Mouse (Mus musculus) erythroblast, embryonic 14.5 days (primary cell): Measurements from ENCODE around the gene Ccl22. TPM values are rescaled to one million over a fixed set of nuclear protein-coding genes. Genes with fewer than 3 reads are reported as not detected.
A peak's percentile ranks its signal among the peaks of the same experiment; 100 is the strongest.

Experiments
- H3K27me3 ChIP-seq: 2 replicates; pipeline ENCODE4 v1.6.1; 2012; ENCODE audit warnings: inconsistent platforms; ENCODE audit not compliant: control insufficient read depth
- H3K36me3 ChIP-seq: 2 replicates; pipeline ENCODE4 v1.6.1; 2012; ENCODE audit warnings: mild to moderate bottlenecking, inconsistent platforms; ENCODE audit not compliant: control insufficient read depth
- H3K4me1 ChIP-seq: 2 replicates; pipeline ENCODE4 v1.6.1; 2012; ENCODE audit warnings: inconsistent platforms; ENCODE audit not compliant: control insufficient read depth
- H3K4me3 ChIP-seq: replicated peaks from 2 replicates; pipeline ENCODE3; 2012; ENCODE audit warnings: moderate library complexity, mild to moderate bottlenecking, inconsistent platforms
- H3K9me3 ChIP-seq: 2 replicates; pipeline ENCODE4 v1.6.1; 2012; ENCODE audit warnings: low read length, inconsistent platforms, mixed read lengths; ENCODE audit not compliant: control insufficient read depth
- GATA1 ChIP-seq: IDR thresholded peaks from 2 replicates; pipeline ENCODE4 v1.6.1; 2012; ENCODE audit warnings: low read length, inconsistent platforms, mixed read lengths
- TAL1 ChIP-seq: IDR thresholded peaks from 3 replicates; pipeline ENCODE4 v1.6.1; 2012; ENCODE audit warnings: low read length, inconsistent platforms, mixed read lengths
- polyA plus RNA-seq: library from polyadenylated mRNA; stranded (reverse); fragments of >175 nt; gene quantifications from 2 replicates; pipeline ENCODE4 v1.2.3, GENCODE M21; 2012

The Ccl22 gene
- polyA plus RNA-seq, 1 experiment, result 0.09 TPM

DNA sequence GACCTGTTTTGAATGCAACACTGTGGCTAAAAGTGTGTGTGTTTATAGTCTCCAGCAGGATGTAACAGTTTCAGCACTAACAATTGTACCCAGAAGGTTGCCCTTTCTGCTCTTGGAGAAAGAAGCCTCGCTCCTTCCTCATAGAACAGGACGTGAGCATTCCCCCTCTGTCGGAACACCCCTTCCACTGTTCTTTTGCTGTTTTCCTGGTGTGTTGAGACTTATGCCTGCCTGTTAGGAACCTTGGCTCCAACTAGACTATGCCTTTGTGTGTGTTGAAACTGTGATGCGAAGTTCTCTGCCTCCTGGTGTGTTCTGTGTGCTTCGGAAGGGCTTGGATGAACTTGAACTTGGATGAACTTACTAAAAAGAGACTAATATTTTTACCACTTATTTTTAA lies 19.4 kb upstream of the Ccl22 start:
- peaks cover 26% of the 10 kb centered on the region for H3K27me3 ChIP-seq
- no peaks in the 10 kb centered on the region; the same call in 1 of the 2 replicates for H3K36me3 ChIP-seq
- H3K9me3 ChIP-seq, result peaks cover 5% of the 10 kb centered on the region
- no peak overlapping the region for H3K4me3 ChIP-seq
- H3K4me1 ChIP-seq, result peaks cover 33% of the 10 kb centered on the region
- no peak for TF ChIP-seq GATA1
- TF ChIP-seq TAL1, result no peak

- Histone ChIP-seq H3K4me3 (no peak overlapping the region), H3K9me3 (peaks cover 9% of the 10 kb centered on the region), H3K27me3 (peaks cover 17% of the 10 kb centered on the region), H3K36me3 (peaks cover 11% of the 10 kb centered on the region), H3K4me1 (peaks cover 60% of the 10 kb centered on the region)
- TF ChIP-seq GATA1 (no peak), TAL1 (peak; percentile 32; the same call in 2 of the 3 replicates)
Observed at GRCm38 (mm10) chr8:94729301-94729700, 16.1 kb upstream of the Ccl22 start.

GRCm38 (mm10) chr8:94733821-94734465 lies 11.4 kb upstream of the Ccl22 start:
- Histone ChIP-seq H3K27me3 (peaks cover 5% of the 10 kb centered on the region), H3K36me3 (peaks cover 13% of the 10 kb centered on the region), H3K9me3 (peaks cover 4% of the 10 kb centered on the region; the same call in 1 of the 2 replicates), H3K4me3 (peak overlapping the region; percentile 51), H3K4me1 (peaks cover 78% of the 10 kb centered on the region)
- TF ChIP-seq GATA1 (peak; percentile 82), TAL1 (peak; percentile 93)

GRCm38 (mm10) chr8:94734735-94735350 lies 10.5 kb upstream of the Ccl22 start:
- peaks cover 4% of the 10 kb centered on the region; the same call in 1 of the 2 replicates for H3K9me3 ChIP-seq
- TF ChIP-seq TAL1, result no peak
- no peak for TF ChIP-seq GATA1
- H3K27me3 ChIP-seq, result peaks cover 9% of the 10 kb centered on the region
- peaks cover 13% of the 10 kb centered on the region for H3K36me3 ChIP-seq
- H3K4me1 ChIP-seq, result peaks cover 69% of the 10 kb centered on the region
- no peak overlapping the region for H3K4me3 ChIP-seq

DNA sequence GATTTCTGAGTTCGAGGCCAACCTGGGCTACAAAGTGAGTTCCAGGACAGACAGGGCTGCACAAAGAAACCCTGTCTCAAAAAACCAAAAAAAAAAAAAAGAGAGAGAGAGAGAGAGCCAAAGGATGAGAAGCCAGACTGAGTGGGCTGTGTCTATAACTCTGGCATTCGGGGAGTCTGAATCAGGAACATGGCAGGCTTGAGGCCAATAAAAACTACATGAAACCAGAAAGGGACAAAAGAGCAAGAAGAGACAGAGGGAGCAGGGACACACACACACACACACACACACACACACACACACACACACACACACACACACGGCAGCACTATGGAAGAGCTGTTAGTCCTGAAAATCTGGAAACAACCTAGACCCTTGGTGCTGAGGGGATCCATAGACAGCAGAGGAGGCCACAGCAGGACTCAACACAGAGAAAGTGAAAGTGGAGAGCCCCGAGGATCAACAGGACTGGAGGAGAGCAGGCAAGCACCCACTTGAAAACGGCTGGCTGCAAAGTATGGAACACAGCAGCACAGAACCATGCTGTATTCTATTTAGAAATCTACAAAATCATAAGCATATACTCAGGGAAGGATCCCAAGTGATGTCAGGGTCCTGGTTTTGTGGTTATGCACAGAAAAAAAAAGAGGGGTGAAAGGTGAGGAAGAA lies 9.8 kb upstream of the Ccl22 start:
- peaks cover 13% of the 10 kb centered on the region for H3K27me3 ChIP-seq
- peaks cover 8% of the 10 kb centered on the region for H3K9me3 ChIP-seq
- peak overlapping the region; percentile 45 for H3K4me3 ChIP-seq
- H3K36me3 ChIP-seq, result peaks cover 13% of the 10 kb centered on the region
- TF ChIP-seq GATA1 (no peak), TAL1 (no peak)
- peaks cover 64% of the 10 kb centered on the region for H3K4me1 ChIP-seq

- peaks cover 9% of the 10 kb centered on the region for H3K9me3 ChIP-seq
- H3K4me3 ChIP-seq, result no peak overlapping the region
- peaks cover 2% of the 10 kb centered on the region; the same call in 1 of the 2 replicates for H3K36me3 ChIP-seq
- peaks cover 31% of the 10 kb centered on the region for H3K27me3 ChIP-seq
- peaks cover 31% of the 10 kb centered on the region for H3K4me1 ChIP-seq
- TF ChIP-seq GATA1 (no peak), TAL1 (no peak)
Observed at GRCm38 (mm10) chr8:94739829-94740228, 5.6 kb upstream of the Ccl22 start.

DNA sequence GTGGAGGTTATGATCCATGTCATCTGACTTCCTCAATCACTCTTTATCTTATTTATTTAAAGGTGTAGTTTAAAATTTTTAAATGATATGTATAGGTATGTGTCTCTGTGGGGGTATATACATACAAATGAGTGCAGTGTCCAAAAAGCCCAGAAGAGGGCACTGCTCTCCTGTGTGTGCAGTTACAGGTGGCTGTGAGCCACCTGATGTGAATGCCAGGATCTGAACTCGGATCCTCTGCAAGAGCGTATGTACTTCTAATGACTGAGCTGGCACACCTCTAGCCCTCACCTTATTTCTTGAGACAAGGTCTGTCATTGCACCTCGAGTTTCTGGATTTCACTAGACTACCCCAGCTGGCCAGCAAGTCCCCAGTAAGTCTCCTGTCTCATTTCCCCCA lies 4.8 kb upstream of the Ccl22 start:
- Histone ChIP-seq H3K36me3 (peaks cover 2% of the 10 kb centered on the region; the same call in 1 of the 2 replicates), H3K9me3 (peaks cover 9% of the 10 kb centered on the region), H3K4me3 (no peak overlapping the region), H3K4me1 (peaks cover 24% of the 10 kb centered on the region), H3K27me3 (peaks cover 36% of the 10 kb centered on the region)
- no peak for TF ChIP-seq TAL1
- no peak for TF ChIP-seq GATA1

DNA sequence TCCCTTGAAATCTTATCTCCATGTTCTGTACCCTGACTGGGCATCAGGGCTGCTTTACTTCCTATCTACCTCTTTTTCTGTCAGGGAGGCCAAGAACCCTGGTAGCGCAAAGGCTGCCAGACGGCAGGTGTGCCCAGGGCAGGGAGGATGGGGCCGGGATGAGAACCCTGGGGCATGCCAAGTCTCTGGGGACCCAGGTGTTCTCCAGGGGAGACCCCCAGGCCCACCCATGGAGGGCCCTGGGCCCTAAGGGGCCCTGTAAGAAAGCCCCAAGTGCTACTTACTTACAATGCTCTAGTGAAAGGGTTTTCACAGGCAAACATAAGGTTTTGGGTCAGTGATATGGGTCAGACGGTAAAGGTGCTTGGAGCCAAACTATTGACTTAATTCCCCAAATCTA lies 3.7 kb upstream of the Ccl22 start:
- H3K9me3 ChIP-seq, result peaks cover 9% of the 10 kb centered on the region
- peaks cover 12% of the 10 kb centered on the region for H3K4me1 ChIP-seq
- TF ChIP-seq TAL1, result no peak
- no peak for TF ChIP-seq GATA1
- H3K36me3 ChIP-seq, result no peaks in the 10 kb centered on the region
- H3K4me3 ChIP-seq, result no peak overlapping the region
- H3K27me3 ChIP-seq, result peaks cover 38% of the 10 kb centered on the region

DNA sequence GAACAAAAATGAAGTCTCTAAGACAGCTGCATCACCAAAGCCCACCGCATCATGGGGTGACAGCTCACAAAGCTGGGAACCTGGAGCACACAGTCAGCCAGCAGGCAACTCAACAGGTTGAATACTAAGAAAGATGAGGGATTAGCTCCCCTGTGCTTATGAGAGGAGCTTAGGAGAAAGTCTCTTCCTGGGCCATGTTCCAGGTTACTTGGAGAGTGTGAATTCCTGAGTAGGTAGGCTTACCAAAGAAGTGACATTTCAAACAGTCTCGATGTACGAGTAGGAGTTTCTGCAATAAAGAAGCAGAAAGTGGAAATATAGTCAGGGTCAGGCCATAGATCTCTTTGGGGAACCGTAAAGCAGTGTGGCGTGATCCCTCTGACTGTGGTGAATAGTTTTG lies 906 bp upstream of the Ccl22 start:
- TF ChIP-seq GATA1 (no peak), TAL1 (no peak)
- Histone ChIP-seq H3K27me3 (peaks cover 40% of the 10 kb centered on the region), H3K4me1 (peaks cover 18% of the 10 kb centered on the region), H3K36me3 (no peaks in the 10 kb centered on the region), H3K4me3 (no peak overlapping the region), H3K9me3 (peaks cover 9% of the 10 kb centered on the region)
